ENCODE assay signal across 18 mouse cellular contexts in genomic region chr16:29818807-29819440, GRCm38 (mm10).
DNase-seq lines count a peak whose midpoint lies in the region; ATAC-seq and TF ChIP-seq lines count a peak whose summit lies in the region.
"Had no signal": no experiment of that assay in that cellular context is flagged by ENCODE, and none has a peak within 500 bp of the region (broad histone marks: within the 10 kb centered on the region; RNA-seq: fewer than 3 reads in every experiment).

No protein-coding gene starts in this region.

- 75% methylated on average over 7 of the region's 7 CpGs for WGBS in kidney, adult 2 months

- no peak for TF ChIP-seq CTCF in kidney, adult 2 months (conservative IDR thresholded peaks at IDR 0.05; ENCODE audit: insufficient read depth, insufficient read length, low read depth, low read length)
- no peak for TF ChIP-seq CTCF in brain, embryonic 14.5 days (IDR thresholded peaks at IDR 0.05; ENCODE audit: borderline replicate concordance, extremely low read depth, insufficient read depth, insufficient read length)

- no peak for ATAC-seq in erythroid progenitor cell, adult 5-6 weeks (replicated peaks; ENCODE audit: low FRiP score, poor library complexity, severe bottlenecking)
- ATAC-seq: forebrain, embryonic 13.5 days; midbrain, embryonic 16.5 days had no signal

- TF ChIP-seq POLR2A in kidney, adult 2 months (IDR thresholded peaks at IDR 0.05; ENCODE audit: low read depth, low read length), result no peak
- no peak for TF ChIP-seq POLR2A in brain, embryonic 14.5 days (IDR thresholded peaks at IDR 0.05; ENCODE audit: borderline replicate concordance, extremely low read depth, insufficient read depth, insufficient read length, poor library complexity, severe bottlenecking)

- peak; percentile 13 for DNase-seq in adrenal gland, adult 2 months
- no peak for DNase-seq in adrenal gland, adult 8-10 months
- DNase-seq in kidney, adult 2 months, result peak; percentile 24
- no peak for DNase-seq in kidney, postnatal 4 days
- peak; percentile 39 for DNase-seq in brain, embryonic 14.5 days (ENCODE audit: low read depth)
- peak; percentile 36 for DNase-seq in skeletal muscle tissue, adult 2 months (ENCODE audit: low read depth, low spot score)
- no peak for DNase-seq in thymus, postnatal 4 days
- DNase-seq: adrenal gland, postnatal 14 days; cerebellum, adult 11 months; embryo, embryonic 11 days; gastrocnemius, postnatal 14 days; right cerebral cortex, postnatal 14 days had no signal

- no peak overlapping the region for H3K4me3 ChIP-seq in kidney, adult 2 months (ENCODE audit: insufficient read depth, low read depth, low read length)
- H3K4me3 ChIP-seq: forebrain, embryonic 13.5 days; hindbrain, embryonic 12.5 days; kidney, embryonic 15.5 days; lung, embryonic 15.5 days had no signal

- no peaks in the 10 kb centered on the region for H3K36me3 ChIP-seq in kidney, adult 2 months (ENCODE audit: control insufficient read depth, insufficient read depth, low read length)
- H3K36me3 ChIP-seq: hindbrain, embryonic 12.5 days; kidney, embryonic 15.5 days; lung, embryonic 15.5 days had no signal

- H3K4me1 ChIP-seq in kidney, adult 2 months (ENCODE audit: control insufficient read depth, insufficient read depth, low read length), result peaks cover 11% of the 10 kb centered on the region; the same call in 1 of the 2 replicates

- no peaks in the 10 kb centered on the region for H3K27me3 ChIP-seq in kidney, adult 2 months (replicated peaks; ENCODE audit: control insufficient read depth, insufficient read depth, low read length)
- H3K27me3 ChIP-seq: lung, embryonic 15.5 days had no signal

- no peak overlapping the region for H3K27ac ChIP-seq in kidney, adult 2 months (ENCODE audit: insufficient read depth, low read depth, low read length)
- H3K27ac ChIP-seq: forebrain, embryonic 13.5 days; hindbrain, embryonic 12.5 days; kidney, embryonic 15.5 days; lung, embryonic 15.5 days had no signal

Comparison
In these comparisons a context has a peak if more than half of its experiments do, and no peak if none do; other contexts are left out.
1. DNase-seq: peak in adrenal gland, adult 2 months (single experiment), kidney, adult 2 months (single experiment), brain, embryonic 14.5 days (single experiment) and skeletal muscle tissue, adult 2 months (single experiment); none in adrenal gland, adult 8-10 months (single experiment), kidney, postnatal 4 days (0 of 2) and thymus, postnatal 4 days (single experiment).